Mouse (Mus musculus) layer of hippocampus, adult 18-20 months (tissue): ENCODE data around the gene Lrmda. TPM values are rescaled to one million over a fixed set of nuclear protein-coding genes. Genes with fewer than 3 reads are reported as not detected.
A peak's percentile ranks its signal among the peaks of the same experiment; 100 is the strongest.

Experiments used
- DNase-seq, 2 experiments: peaks; one replicate each; pipeline ENCODE4 v3.0.0; 2022; ENCODE audit warnings: low spot score in 2 of 2
- total RNA-seq, 2 experiments: library from RNA; stranded (reverse); gene quantifications; 2 replicates each; pipeline ENCODE4 v1.2.3; 2021

Lrmda gene
- total RNA-seq, 2 experiments from 2014 or later = 1.1 to 1.3 TPM

- DNase-seq = no peak
These were observed 27.7 kb upstream of the Lrmda start for GRCm38 (mm10) chr14:21991856-21992255.

DNA sequence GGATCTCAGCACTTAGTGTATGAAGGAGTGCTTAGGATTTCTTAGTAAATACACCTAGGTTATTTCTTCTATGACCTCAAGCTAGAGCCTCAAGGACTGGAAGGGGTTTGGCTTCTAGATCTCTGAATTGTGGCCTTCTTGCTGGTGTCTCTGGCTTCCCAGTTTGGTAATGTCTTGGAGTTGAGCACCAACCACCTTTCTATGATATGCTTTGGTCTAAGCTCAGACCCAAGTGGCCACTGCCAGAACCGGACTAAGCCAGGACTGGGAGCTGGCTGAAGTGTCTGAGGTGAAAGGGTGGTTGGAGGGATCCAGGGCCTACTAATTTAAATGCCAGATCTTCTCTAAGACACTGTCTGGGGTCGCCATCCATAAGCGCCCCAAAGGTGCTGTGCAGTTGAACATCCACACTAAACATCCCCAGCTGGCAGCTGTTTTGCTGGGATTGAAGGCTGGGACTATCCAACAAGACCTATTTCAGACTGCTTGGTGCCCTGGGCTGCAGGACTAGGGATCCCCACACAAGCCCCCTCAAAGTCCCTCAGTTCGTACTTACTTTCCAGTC is 27.1 kb upstream of the Lrmda start:
- no peak for DNase-seq

DNA sequence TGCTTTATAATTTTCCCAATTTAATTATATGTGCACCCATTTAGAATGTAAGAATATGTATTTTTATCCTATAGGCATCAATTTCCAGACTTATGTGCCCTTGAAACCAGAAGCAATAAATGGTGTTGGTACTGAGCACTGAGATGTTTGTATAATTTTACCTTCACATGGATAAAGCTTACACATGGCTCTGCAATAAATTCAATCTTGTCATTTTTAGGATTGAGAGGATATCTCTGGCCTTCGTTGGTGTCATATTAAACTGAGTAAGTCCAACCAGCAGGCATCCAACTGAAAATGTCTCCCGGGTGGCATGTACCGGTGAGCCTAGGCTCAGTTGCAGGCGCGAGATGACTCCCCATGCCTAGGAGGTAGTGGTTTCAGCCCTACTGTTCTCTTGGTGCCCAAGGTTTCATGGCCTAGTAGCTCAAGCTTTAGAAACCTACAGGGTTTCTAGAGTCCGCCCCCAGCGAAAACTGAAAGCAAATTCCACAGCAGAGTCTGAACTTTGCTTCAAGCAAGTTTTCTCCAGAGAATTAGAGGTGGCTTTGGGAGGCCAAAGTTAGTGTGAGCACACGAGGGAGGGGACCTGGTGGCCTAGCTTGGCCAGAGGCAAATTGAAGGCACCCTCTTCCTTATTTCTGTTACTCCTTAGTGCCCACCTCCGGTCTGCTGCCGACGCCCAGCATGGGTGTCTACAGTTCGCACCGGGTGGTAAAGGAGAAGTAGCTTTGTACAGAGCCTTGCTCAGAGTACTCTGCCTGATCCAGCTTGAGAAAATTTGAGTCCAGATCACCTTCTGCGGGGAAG is 26.1 kb upstream of the Lrmda start:
- DNase-seq = no peak

DNA sequence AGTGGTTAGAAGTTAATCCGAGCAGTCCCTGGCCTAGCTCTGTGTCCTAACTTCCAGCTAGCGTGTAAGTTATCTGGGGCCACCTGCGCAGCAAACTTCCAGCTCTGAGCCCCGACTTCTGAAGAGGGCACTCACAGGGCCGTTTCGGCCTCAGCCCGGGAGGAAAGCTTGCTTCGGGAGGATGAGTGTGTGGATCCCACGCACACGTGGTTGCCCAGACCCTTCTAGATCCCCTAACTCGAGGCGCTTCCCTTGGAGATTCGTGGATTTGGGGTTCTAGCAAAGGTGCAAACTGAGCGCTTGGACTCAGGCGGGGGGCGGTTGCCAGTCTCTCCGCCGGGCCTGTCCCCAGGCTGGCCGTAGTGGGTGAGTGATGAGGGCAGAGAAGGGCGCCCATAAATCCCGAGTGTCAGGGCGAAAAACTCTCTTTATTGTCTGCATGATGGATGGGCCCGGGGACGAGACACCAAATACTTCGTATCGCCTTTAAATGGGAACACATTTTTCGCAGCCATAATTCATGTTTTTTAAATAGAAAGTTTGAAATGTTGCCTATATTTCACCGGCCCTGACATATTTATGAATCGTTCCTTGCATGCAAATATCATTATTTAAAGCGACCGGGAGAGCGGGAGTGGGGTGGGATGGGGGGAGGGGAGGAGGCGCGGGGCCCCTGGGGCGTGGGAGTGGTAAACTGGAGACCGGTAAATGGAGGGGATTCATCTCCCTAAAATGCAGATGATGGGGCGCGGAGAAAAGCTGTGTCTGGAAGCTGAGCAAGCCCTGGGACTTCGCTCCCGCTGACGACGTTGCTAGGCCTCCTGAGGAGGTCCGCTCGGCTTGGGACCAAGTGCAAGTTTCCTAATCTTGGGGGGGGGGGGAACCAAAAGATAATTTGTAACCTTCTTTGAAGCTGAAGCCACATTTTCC is 25.2 kb upstream of the Lrmda start:
- DNase-seq = no peak

DNA sequence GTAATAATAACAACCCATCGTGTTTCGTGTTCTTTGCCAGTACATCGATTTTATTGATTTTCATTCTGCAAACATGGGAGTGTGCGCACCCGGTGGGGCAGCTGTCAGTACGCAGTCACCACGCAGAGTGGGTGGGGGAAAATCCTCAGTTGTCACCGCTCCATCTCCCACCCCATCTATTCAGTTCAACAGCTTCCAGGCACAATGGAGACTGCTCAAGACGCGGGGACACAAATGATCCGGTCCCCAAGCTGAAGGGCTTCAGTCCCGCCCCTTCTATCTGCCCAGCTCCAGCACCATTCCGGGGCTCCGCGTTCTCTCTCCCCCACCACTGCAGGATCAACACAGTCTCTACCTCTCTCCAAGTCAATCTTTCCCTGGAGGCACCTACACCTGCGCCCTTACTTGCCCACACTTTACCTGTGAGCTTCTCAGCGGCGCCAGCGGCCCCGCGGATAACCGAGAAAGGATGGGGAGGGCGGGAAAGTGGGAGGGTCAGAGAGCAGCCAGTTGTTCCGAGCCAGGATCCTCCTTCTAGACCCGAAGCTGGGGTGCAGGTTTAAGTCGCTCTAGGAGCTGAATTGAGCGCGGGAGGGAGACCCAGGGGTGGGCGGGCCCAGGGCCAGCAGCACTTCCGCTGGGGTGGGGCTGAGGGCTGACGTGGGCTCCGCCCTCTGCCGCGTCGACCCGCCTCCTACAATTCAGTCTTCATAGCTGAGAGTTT is 24.3 kb upstream of the Lrmda start:
- DNase-seq = peak in 1 of 2 experiments; percentile 51

- no peak for DNase-seq
These were observed 19.9 kb upstream of the Lrmda start for GRCm38 (mm10) chr14:21999588-21999987.

GRCm38 (mm10) chr14:22003231-22003630 is 16.3 kb upstream of the Lrmda start:
- DNase-seq = no peak

- DNase-seq = no peak
These were observed 15.9 kb upstream of the Lrmda start for GRCm38 (mm10) chr14:22003631-22004030.

DNA sequence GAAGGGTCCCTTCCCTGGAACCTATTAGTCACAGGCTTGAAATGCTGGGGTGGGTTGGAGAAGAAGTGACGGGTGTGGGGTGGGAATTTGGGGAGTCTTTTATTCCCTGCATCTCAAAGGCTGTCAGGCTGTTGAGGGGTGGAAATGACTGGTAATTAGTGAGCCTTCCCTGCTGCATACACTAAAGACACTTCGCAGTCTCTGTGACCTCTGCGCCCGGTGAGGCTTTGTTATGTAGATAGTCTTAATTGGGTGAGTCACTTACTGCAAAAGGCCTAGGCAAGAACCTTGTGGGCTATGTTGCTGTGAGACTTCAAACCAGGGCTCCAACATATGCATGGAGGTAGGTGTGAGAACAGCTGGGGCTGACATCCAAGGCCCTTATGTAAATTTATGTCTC is 14.6 kb upstream of the Lrmda start:
- DNase-seq = no peak

GRCm38 (mm10) chr14:22007006-22007405 is 12.5 kb upstream of the Lrmda start:
- no peak for DNase-seq

DNA sequence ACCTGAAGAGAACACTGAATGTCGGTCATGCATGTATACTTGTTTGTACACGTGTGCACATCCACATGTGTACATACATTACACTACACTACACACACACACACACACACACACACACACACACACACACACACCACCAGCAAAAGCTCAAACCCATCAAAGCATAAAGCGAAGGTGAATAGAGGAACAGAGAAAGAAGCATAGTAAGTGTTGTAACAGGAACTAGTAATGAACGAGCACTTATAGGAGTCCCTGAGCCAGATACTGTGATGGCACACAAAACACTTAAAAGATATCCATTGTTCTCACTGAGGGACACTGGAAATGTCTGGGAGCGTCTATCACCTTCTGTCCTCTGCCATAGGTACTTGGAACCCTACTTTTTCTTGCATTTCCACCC is 5.2 kb upstream of the Lrmda start:
- DNase-seq = no peak

DNA sequence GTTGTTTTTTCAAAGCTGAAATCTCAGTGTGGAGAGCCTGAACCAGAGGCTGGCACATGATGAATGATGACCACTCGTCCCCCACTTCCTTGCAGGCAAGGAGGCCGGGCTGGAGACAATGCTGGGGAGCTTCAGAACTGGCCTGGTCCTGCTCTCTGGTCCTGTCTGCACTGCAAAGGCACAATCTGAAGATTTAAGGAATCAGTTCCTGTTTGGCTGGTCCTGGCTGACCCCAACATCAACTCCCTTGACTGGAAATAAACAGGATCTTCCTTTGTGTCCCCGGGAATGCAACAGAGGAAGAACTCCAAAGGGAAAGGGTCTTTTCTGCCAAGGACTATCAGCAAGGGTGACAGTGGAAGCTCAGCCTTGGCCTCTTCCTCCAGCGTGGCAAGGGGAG is 4.7 kb upstream of the Lrmda start:
- no peak for DNase-seq

DNA sequence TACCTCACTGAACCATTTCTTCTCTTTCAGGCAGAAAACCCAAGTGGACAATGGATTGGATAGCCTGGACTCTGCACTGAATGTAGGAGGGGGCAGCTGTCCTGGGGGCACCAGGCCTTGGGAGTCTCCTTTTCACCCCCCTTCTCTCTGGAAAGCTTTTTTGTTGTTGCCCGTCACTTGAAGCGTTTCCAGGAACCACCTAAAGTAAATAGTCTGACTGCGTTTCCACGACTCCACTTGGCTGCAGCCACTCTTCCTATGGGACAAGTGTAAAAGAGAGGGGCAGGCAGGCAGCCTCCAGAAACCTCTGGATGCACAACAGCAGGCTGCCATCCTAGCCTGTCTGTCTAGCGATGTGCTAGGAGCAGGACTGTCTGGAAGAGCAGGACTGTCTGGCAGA is 2.5 kb upstream of the Lrmda start:
- DNase-seq = no peak

DNA sequence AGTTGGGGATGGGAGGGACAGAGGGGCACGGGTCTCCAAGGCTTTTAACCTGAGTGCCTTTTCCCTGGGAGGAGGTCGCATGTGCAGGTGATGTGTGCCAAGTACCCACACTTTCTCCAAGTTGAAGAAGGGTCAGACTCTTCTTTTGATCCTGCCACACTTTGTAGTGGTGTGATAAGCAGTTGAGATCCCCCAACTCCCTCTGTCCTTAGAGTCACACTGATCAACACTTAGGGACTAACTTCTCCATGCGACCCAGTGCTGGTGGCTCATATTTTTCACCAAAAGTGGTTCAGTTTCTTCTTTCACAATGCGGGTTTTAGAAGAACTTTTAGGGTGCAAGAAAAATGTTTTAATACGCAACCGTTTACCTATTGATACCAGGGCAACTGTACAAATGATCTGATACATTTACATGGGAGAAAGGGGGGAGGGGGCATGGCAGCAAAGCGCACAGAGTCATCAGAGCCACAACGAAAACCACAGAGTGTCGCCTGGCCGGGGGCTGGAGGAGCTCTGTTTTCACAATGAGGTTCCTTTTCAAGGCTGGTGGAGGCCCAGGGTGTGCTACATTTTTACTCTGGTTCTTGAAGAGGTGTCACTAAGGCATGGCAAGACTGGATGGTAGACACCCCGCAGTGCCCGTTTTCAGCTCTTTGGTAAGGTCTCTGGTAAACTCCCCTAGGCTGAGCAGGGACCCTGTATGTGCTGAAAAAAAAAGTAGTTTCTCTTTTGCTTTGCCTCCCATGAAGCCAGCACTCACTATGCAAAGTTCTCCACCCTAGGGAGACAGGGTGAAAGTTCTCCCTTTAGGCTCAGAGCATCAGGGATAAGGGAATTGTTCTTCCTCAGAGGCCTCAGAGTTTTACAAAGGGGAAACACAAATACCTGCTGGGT is 685 bp downstream of the Lrmda start:
- no peak for DNase-seq

DNA sequence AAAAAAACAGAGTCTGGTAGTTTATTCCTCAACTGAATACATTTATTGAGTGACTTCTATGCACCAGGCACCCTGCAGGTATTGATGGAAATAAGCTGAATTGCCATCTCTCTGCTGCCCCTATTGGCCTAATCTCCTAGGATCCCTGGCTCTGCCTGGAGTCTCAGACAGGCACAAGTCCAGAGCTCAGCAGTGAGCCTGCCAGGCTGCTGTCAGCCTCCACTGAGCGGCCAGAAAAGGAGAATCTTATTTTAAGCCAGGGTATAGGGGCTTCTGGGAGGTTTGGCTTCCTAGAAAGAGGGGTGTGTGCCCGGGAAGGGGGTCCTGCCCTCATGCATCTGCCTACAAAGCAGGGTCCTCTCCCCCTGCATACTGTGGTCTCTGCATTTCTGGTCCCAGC is 1.4 kb downstream of the Lrmda start:
- peak in 1 of 2 experiments; percentile 62 for DNase-seq

- no peak for DNase-seq
These were observed 4.0 kb downstream of the Lrmda start for GRCm38 (mm10) chr14:22023533-22023932.

DNA sequence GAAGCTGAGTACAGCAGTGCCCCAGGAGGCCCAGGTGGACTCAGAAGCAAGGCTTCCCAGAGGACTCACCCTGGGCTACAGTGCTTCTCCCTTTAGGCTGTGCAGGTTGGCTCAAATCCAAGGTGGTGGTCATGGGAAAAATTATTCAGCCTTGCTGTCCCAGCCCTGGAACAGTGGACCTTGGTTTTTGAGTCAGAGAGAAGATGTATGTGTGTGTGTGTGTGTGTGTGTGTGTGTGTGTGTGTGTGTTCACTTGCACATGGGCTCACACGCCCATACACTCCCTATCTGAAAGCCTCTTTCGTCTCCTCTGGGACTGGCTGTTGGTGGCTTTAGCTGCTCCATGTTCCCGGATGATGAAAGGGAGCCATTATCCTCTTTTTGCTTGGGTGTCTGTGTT is 16.4 kb downstream of the Lrmda start:
- no peak for DNase-seq

GRCm38 (mm10) chr14:22036338-22036737 is 16.8 kb downstream of the Lrmda start:
- DNase-seq = no peak

GRCm38 (mm10) chr14:22036802-22037497 is 17.4 kb downstream of the Lrmda start:
- DNase-seq = no peak
